Mouse (Mus musculus): Measurements from ENCODE around the gene Ppp1r27. TPM values are rescaled to one million over a fixed set of nuclear protein-coding genes. Genes with fewer than 3 reads are reported as not detected.
A peak's percentile ranks its signal among the peaks of the same experiment; 100 is the strongest.
"Not testable (repeated sequence)": the region's sequence is repeated elsewhere in the genome, so short reads cannot be mapped to it uniquely, and the experiment has no call there.

Ppp1r27 gene
- total RNA-seq, 1 experiment = not detected

- TF ChIP-seq ZNF384 (IDR thresholded peaks at IDR 0.05; ENCODE audit: low read depth, low read length) = peak; percentile 74
- H3K4me3 ChIP-seq (ENCODE audit: insufficient read depth in 1 of 2, low read depth in 1 of 2, low read length in 2 of 2, poor library complexity in 1 of 2, severe bottlenecking in 1 of 2); H3K9me3 ChIP-seq (ENCODE audit: control insufficient read depth, insufficient read depth, low read depth, low read length); H3K9ac ChIP-seq (ENCODE audit: insufficient read depth, low read depth, low read length, poor library complexity, severe bottlenecking); H3K4me1 ChIP-seq (ENCODE audit: control insufficient read depth in 2 of 2, insufficient read depth in 2 of 2, low read length in 2 of 2, poor library complexity in 1 of 2); H3K27ac ChIP-seq (ENCODE audit: insufficient read depth, low read depth, low read length, poor library complexity, severe bottlenecking); DNase-seq (ENCODE audit: low read depth, low spot score); in situ Hi-C loops (cut with MboI; ENCODE audit: low sequenced_read_pairs in 2 of 2, unreplicated experiment in 2 of 2): not testable (repeated sequence)
- H3K36me3 ChIP-seq (ENCODE audit: control insufficient read depth, insufficient read depth, low read length, poor library complexity, severe bottlenecking) = peaks cover 40% of the 10 kb centered on the region
Measured at GRCm38 (mm10) chr11:120558843-120559242, 7.9 kb upstream of the Ppp1r27 start.

- TF ChIP-seq CHD2 (IDR thresholded peaks at IDR 0.05; ENCODE audit: low read depth, low read length) = no peak
- TF ChIP-seq ZNF384 (IDR thresholded peaks at IDR 0.05; ENCODE audit: low read depth, low read length) = no peak
- no peak for TF ChIP-seq ZC3H11A (IDR thresholded peaks at IDR 0.05; ENCODE audit: borderline replicate concordance, low read depth, low read length)
- TF ChIP-seq HCFC1 (IDR thresholded peaks at IDR 0.05; ENCODE audit: borderline replicate concordance, insufficient read depth, low read length) = no peak
- TF ChIP-seq MAFK (IDR thresholded peaks at IDR 0.05; ENCODE audit: insufficient read depth, low read depth, low read length) = no peak
- no peaks in the 10 kb centered on the region for H3K9me3 ChIP-seq (ENCODE audit: control insufficient read depth, insufficient read depth, low read depth, low read length)
- H3K9ac ChIP-seq (ENCODE audit: insufficient read depth, low read depth, low read length, poor library complexity, severe bottlenecking) = no peak overlapping the region
- DNase-seq (ENCODE audit: low read depth, low spot score) = no peak
- peaks cover 0 to 5% of the 10 kb centered on the region in 2 experiments; a peak in 1 of 4 replicates for H3K4me1 ChIP-seq (ENCODE audit: control insufficient read depth in 2 of 2, insufficient read depth in 2 of 2, low read length in 2 of 2, poor library complexity in 1 of 2)
- in situ Hi-C loops (cut with MboI; ENCODE audit: low sequenced_read_pairs in 2 of 2, unreplicated experiment in 2 of 2) = no loop called here
- H3K4me3 ChIP-seq (ENCODE audit: insufficient read depth in 1 of 2, low read depth in 1 of 2, low read length in 2 of 2, poor library complexity in 1 of 2, severe bottlenecking in 1 of 2) = no peak overlapping the region
- H3K36me3 ChIP-seq (ENCODE audit: control insufficient read depth, insufficient read depth, low read length, poor library complexity, severe bottlenecking) = peaks cover 6% of the 10 kb centered on the region
- H3K27ac ChIP-seq (ENCODE audit: insufficient read depth, low read depth, low read length, poor library complexity, severe bottlenecking) = no peak overlapping the region
Measured at GRCm38 (mm10) chr11:120555260-120555659, 4.3 kb upstream of the Ppp1r27 start.

- no peak for DNase-seq (ENCODE audit: low read depth, low spot score)
- H3K27ac ChIP-seq (ENCODE audit: insufficient read depth, low read depth, low read length, poor library complexity, severe bottlenecking) = no peak overlapping the region
- H3K9me3 ChIP-seq (ENCODE audit: control insufficient read depth, insufficient read depth, low read depth, low read length) = no peaks in the 10 kb centered on the region
- H3K9ac ChIP-seq (ENCODE audit: insufficient read depth, low read depth, low read length, poor library complexity, severe bottlenecking) = no peak overlapping the region
- TF ChIP-seq ZC3H11A (IDR thresholded peaks at IDR 0.05; ENCODE audit: borderline replicate concordance, low read depth, low read length) = no peak
- TF ChIP-seq CHD2 (IDR thresholded peaks at IDR 0.05; ENCODE audit: low read depth, low read length) = no peak
- no peak for TF ChIP-seq HCFC1 (IDR thresholded peaks at IDR 0.05; ENCODE audit: borderline replicate concordance, insufficient read depth, low read length)
- TF ChIP-seq MAFK (IDR thresholded peaks at IDR 0.05; ENCODE audit: insufficient read depth, low read depth, low read length) = no peak
- no peak for TF ChIP-seq ZNF384 (IDR thresholded peaks at IDR 0.05; ENCODE audit: low read depth, low read length)
- H3K36me3 ChIP-seq (ENCODE audit: control insufficient read depth, insufficient read depth, low read length, poor library complexity, severe bottlenecking) = 0 out of 2 replicates have a peak, but pooled peaks cover 2% of the 10 kb centered on the region
- no peak overlapping the region for H3K4me3 ChIP-seq (ENCODE audit: insufficient read depth in 1 of 2, low read depth in 1 of 2, low read length in 2 of 2, poor library complexity in 1 of 2, severe bottlenecking in 1 of 2)
- in situ Hi-C loops (cut with MboI; ENCODE audit: low sequenced_read_pairs in 2 of 2, unreplicated experiment in 2 of 2) = no loop called here
- H3K4me1 ChIP-seq (ENCODE audit: control insufficient read depth in 2 of 2, insufficient read depth in 2 of 2, low read length in 2 of 2, poor library complexity in 1 of 2) = peaks cover 0 to 9% of the 10 kb centered on the region in 2 experiments; a peak in 2 of 4 replicates
Measured at GRCm38 (mm10) chr11:120554834-120555233, 3.9 kb upstream of the Ppp1r27 start.

- no peak for DNase-seq (ENCODE audit: low read depth, low spot score)
- no peak overlapping the region for H3K27ac ChIP-seq (ENCODE audit: insufficient read depth, low read depth, low read length, poor library complexity, severe bottlenecking)
- no peak overlapping the region for H3K9ac ChIP-seq (ENCODE audit: insufficient read depth, low read depth, low read length, poor library complexity, severe bottlenecking)
- in situ Hi-C loops (cut with MboI; ENCODE audit: low sequenced_read_pairs in 2 of 2, unreplicated experiment in 2 of 2) = no loop called here
- no peaks in the 10 kb centered on the region for H3K36me3 ChIP-seq (ENCODE audit: control insufficient read depth, insufficient read depth, low read length, poor library complexity, severe bottlenecking)
- TF ChIP-seq ZNF384 (IDR thresholded peaks at IDR 0.05; ENCODE audit: low read depth, low read length) (no peak), CHD2 (IDR thresholded peaks at IDR 0.05; ENCODE audit: low read depth, low read length) (no peak)
- peaks cover 0 to 9% of the 10 kb centered on the region in 2 experiments; a peak in 3 of 4 replicates for H3K4me1 ChIP-seq (ENCODE audit: control insufficient read depth in 2 of 2, insufficient read depth in 2 of 2, low read length in 2 of 2, poor library complexity in 1 of 2)
- H3K9me3 ChIP-seq (ENCODE audit: control insufficient read depth, insufficient read depth, low read depth, low read length) = no peaks in the 10 kb centered on the region
- no peak overlapping the region for H3K4me3 ChIP-seq (ENCODE audit: insufficient read depth in 1 of 2, low read depth in 1 of 2, low read length in 2 of 2, poor library complexity in 1 of 2, severe bottlenecking in 1 of 2)
Measured at GRCm38 (mm10) chr11:120552736-120553135, 1.8 kb upstream of the Ppp1r27 start.

- H3K4me1 ChIP-seq (ENCODE audit: control insufficient read depth in 2 of 2, insufficient read depth in 2 of 2, low read length in 2 of 2, poor library complexity in 1 of 2) = peaks cover 0 to 9% of the 10 kb centered on the region in 2 experiments; a peak in 3 of 4 replicates
- TF ChIP-seq ZNF384 (IDR thresholded peaks at IDR 0.05; ENCODE audit: low read depth, low read length) (no peak), CHD2 (IDR thresholded peaks at IDR 0.05; ENCODE audit: low read depth, low read length) (no peak)
- peak overlapping the region; percentile 74 to 76 for H3K4me3 ChIP-seq (ENCODE audit: insufficient read depth in 1 of 2, low read depth in 1 of 2, low read length in 2 of 2, poor library complexity in 1 of 2, severe bottlenecking in 1 of 2)
- no peak for DNase-seq (ENCODE audit: low read depth, low spot score)
- no peak overlapping the region for H3K27ac ChIP-seq (ENCODE audit: insufficient read depth, low read depth, low read length, poor library complexity, severe bottlenecking)
- no peaks in the 10 kb centered on the region; the same call in 1 of the 2 replicates for H3K36me3 ChIP-seq (ENCODE audit: control insufficient read depth, insufficient read depth, low read length, poor library complexity, severe bottlenecking)
- H3K9me3 ChIP-seq (ENCODE audit: control insufficient read depth, insufficient read depth, low read depth, low read length) = no peaks in the 10 kb centered on the region
- in situ Hi-C loops (cut with MboI; ENCODE audit: low sequenced_read_pairs in 2 of 2, unreplicated experiment in 2 of 2) = no loop called here
- peak overlapping the region; percentile 80 for H3K9ac ChIP-seq (ENCODE audit: insufficient read depth, low read depth, low read length, poor library complexity, severe bottlenecking)
Measured at GRCm38 (mm10) chr11:120549986-120550809, 734 bp downstream of the Ppp1r27 start.
